Mouse (Mus musculus) ES-E14 (cell line): Measurements from ENCODE around the gene Txnrd1. TPM values are rescaled to one million over a fixed set of nuclear protein-coding genes. Genes with fewer than 3 reads are reported as not detected.

ENCODE experiments used
- DNase-seq: peaks from one replicate; pipeline ENCODE4 v3.0.0-alpha.2; 2013; ENCODE audit warnings: low read depth, low spot score
- H3K27ac ChIP-seq: 2 replicates; pipeline ENCODE4 v1.5.1; 2012; ENCODE audit warnings: low read depth, mild to moderate bottlenecking, low read length, moderate library complexity, mixed read lengths; ENCODE audit not compliant: poor library complexity, insufficient read depth, severe bottlenecking
- H3K36me3 ChIP-seq: 2 replicates; pipeline ENCODE4 v1.6.1; 2012; ENCODE audit warnings: mild to moderate bottlenecking, low read length, moderate library complexity, mixed read lengths; ENCODE audit not compliant: control insufficient read depth, poor library complexity, insufficient read depth, severe bottlenecking
- H3K4me1 ChIP-seq, 2 experiments: fragments of 150-350 bp in 1 of 2; sonication (generic) in 1 of 2; 2 replicates each; pipeline ENCODE4 v1.6.1; 2012; ENCODE audit warnings: low read length in 2 of 2, mild to moderate bottlenecking in 1 of 2, mixed read lengths in 1 of 2; ENCODE audit not compliant: control insufficient read depth in 2 of 2, insufficient read depth in 2 of 2, poor library complexity in 1 of 2
- H3K4me3 ChIP-seq, 2 experiments: fragments of 150-350 bp in 1 of 2; sonication (generic) in 1 of 2; 2 replicates each; pipeline ENCODE4 v1.5.1; 2012; ENCODE audit warnings: low read length in 2 of 2, low read depth in 1 of 2, mild to moderate bottlenecking in 1 of 2, mixed read lengths in 1 of 2; ENCODE audit not compliant: insufficient read depth in 1 of 2, poor library complexity in 1 of 2, severe bottlenecking in 1 of 2
- H3K9ac ChIP-seq: 2 replicates; pipeline ENCODE4 v1.6.1; 2012; ENCODE audit warnings: low read depth, mild to moderate bottlenecking, low read length, mixed read lengths; ENCODE audit not compliant: poor library complexity, insufficient read depth, severe bottlenecking
- H3K9me3 ChIP-seq: fragments of 150-350 bp; sonication (generic); 2 replicates; pipeline ENCODE4 v1.6.1; 2012; ENCODE audit warnings: low read depth, mild to moderate bottlenecking, low read length; ENCODE audit not compliant: control insufficient read depth, insufficient read depth
- CHD2 ChIP-seq: IDR thresholded peaks from 2 replicates; pipeline ENCODE4 v1.6.1; 2014; ENCODE audit warnings: mild to moderate bottlenecking, low read depth, low read length, inconsistent platforms
- HCFC1 ChIP-seq: IDR thresholded peaks from 2 replicates; pipeline ENCODE4 v1.6.1; 2012; ENCODE audit warnings: low read length, inconsistent platforms, borderline replicate concordance; ENCODE audit not compliant: insufficient read depth
- MAFK ChIP-seq: IDR thresholded peaks from 2 replicates; pipeline ENCODE4 v1.6.1; 2014; ENCODE audit warnings: mild to moderate bottlenecking, low read depth, low read length, inconsistent platforms; ENCODE audit not compliant: insufficient read depth
- ZC3H11A ChIP-seq: IDR thresholded peaks from 2 replicates; pipeline ENCODE4 v1.6.1; 2012; ENCODE audit warnings: low read depth, mild to moderate bottlenecking, inconsistent platforms, low read length, borderline replicate concordance
- ZNF384 ChIP-seq: IDR thresholded peaks from 2 replicates; pipeline ENCODE4 v1.6.1; 2012; ENCODE audit warnings: low read depth, low read length, inconsistent platforms
- in situ Hi-C, 2 experiments: fragments of 600-800 bp; cut with MboI; formaldehyde crosslinking; loops; one replicate each; pipeline ENCODE4 v1.15.1; 2025; ENCODE audit warnings: low sequenced_read_pairs in 2 of 2, inconsistent platforms in 1 of 2; ENCODE audit not compliant: unreplicated experiment in 2 of 2
- total RNA-seq: library from RNA; depleted of rRNA; stranded (reverse); fragments of 300-350 nt; gene quantifications from 2 replicates; pipeline ENCODE4 v1.2.3, GENCODE M21; 2012

Gene Txnrd1
- total RNA-seq, 1 experiment, result 167 TPM

GRCm38 (mm10) chr10:82866356-82866755, 32.6 kb downstream of the Txnrd1 start, which contains the start of gene Eid3:
Gene Eid3 (plus strand): TSS chr10:82866626.
- in situ Hi-C loops, result no loop called here
- no peak within 1 kb of the TSS for H3K9ac ChIP-seq
- peak; percentile 58 for DNase-seq
- H3K9me3 ChIP-seq, result no peaks in the 10 kb centered on the region
- H3K4me3 ChIP-seq, result peak within 1 kb of the TSS; percentile 10 to 21; a peak in 3 of 4 replicates
- peaks cover 4 to 11% of the 10 kb centered on the region in 2 experiments; a peak in 1 of 4 replicates for H3K4me1 ChIP-seq
- TF ChIP-seq ZNF384 (no peak), MAFK (no peak), ZC3H11A (no peak), CHD2 (no peak), HCFC1 (no peak)
- H3K36me3 ChIP-seq, result peaks cover 28% of the 10 kb centered on the region
- H3K27ac ChIP-seq, result no peak within 1 kb of the TSS

DNA sequence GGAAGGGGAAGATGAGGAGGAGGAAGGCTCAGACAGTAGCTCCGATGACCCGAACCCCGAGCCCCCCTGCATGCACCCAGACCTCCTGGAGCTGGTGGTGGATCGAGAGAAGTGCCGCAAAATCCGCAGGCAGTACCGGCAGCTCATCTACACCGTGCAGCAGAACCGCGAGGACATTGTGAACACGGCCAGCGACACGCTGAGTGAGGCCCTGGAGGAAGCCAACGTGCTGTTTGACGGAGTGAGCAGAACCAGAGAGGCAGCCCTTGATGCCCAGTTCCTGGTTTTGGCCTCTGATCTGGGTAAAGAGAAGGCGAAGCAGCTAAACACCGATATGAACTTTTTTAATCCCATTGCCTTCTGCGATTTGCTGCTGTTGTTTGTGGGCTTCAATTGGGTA, 33.1 kb downstream of the Txnrd1 start:
- peak overlapping the region; percentile 10 to 21; a peak in 3 of 4 replicates for H3K4me3 ChIP-seq
- in situ Hi-C loops, result no loop called here
- TF ChIP-seq HCFC1 (no peak), ZC3H11A (no peak), MAFK (no peak), ZNF384 (no peak), CHD2 (no peak)
- H3K4me1 ChIP-seq, result peaks cover 4 to 11% of the 10 kb centered on the region in 2 experiments; a peak in 1 of 4 replicates
- H3K27ac ChIP-seq, result no peak overlapping the region
- H3K9ac ChIP-seq, result no peak overlapping the region
- peaks cover 28% of the 10 kb centered on the region for H3K36me3 ChIP-seq
- no peaks in the 10 kb centered on the region for H3K9me3 ChIP-seq
- DNase-seq, result no peak

- peaks cover 28% of the 10 kb centered on the region for H3K36me3 ChIP-seq
- in situ Hi-C loops, result no loop called here
Measured at GRCm38 (mm10) chr10:82868418-82869086, 34.8 kb downstream of the Txnrd1 start.

DNA sequence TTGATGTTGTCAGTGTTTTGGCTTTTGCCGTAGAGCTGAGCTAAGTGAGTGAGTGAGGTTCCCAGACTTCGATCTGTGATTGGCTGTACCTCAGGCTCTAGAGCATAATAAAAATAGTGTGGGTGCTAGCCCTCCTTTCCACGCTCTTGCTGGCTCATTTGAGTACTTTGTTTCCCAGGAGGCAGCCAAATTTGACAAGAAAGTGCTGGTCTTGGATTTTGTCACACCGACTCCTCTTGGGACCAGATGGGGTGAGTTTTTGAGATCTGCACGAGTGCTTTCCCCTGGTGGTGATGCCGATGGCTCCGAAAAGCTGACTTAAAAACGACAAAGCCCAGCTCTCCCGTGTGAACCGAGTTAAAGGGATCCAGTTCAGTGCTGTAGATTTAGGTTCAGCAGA, 41.7 kb downstream of the Txnrd1 start:
- no peak overlapping the region for H3K27ac ChIP-seq

More at GRCm38 (mm10) chr10:82868418-82869086, 34.8 kb downstream of the Txnrd1 start:
- DNase-seq, result no peak
- Histone ChIP-seq H3K4me3 (no peak overlapping the region), H3K9ac (no peak overlapping the region), H3K9me3 (no peaks in the 10 kb centered on the region), H3K27ac (no peak overlapping the region), H3K4me1 (peaks cover 4 to 9% of the 10 kb centered on the region in 2 experiments; a peak in 1 of 4 replicates)
- TF ChIP-seq HCFC1 (no peak), MAFK (no peak), CHD2 (no peak), ZC3H11A (no peak), ZNF384 (no peak)

More for the DNA sequence above, 41.7 kb downstream of the Txnrd1 start:
- Histone ChIP-seq H3K4me1 (peaks cover 0 to 4% of the 10 kb centered on the region in 2 experiments; a peak in 1 of 4 replicates), H3K9ac (no peak overlapping the region), H3K36me3 (peaks cover 64% of the 10 kb centered on the region), H3K9me3 (no peaks in the 10 kb centered on the region), H3K4me3 (no peak overlapping the region)
- TF ChIP-seq ZC3H11A (no peak), HCFC1 (no peak), ZNF384 (no peak), MAFK (no peak), CHD2 (no peak)
- DNase-seq, result no peak
- in situ Hi-C loops, result no loop called here
